Mouse (Mus musculus) myocyte (in vitro differentiated cells): ENCODE measurements around the gene Ulk4. TPM values are rescaled to one million over a fixed set of nuclear protein-coding genes. Genes with fewer than 3 reads are reported as not detected.

Source experiments
- H3K27me3 ChIP-seq: one replicate; pipeline ENCODE4 v1.6.1; 2011; ENCODE audit not compliant: control insufficient read depth, insufficient read depth, insufficient read length
- H3K36me3 ChIP-seq: one replicate; pipeline ENCODE4 v1.6.1; 2011; ENCODE audit not compliant: control insufficient read depth, insufficient read depth
- H3K4me2 ChIP-seq: one replicate; pipeline ENCODE4 v1.6.1; 2011; ENCODE audit warnings: low read depth, control low read depth
- H3K4me3 ChIP-seq: one replicate; pipeline ENCODE4 v1.5.1; 2011; ENCODE audit warnings: mild to moderate bottlenecking, control low read depth, moderate library complexity
- H3K79me2 ChIP-seq: one replicate; pipeline ENCODE4 v1.6.1; 2011; ENCODE audit not compliant: control insufficient read depth, insufficient read depth
- H3ac ChIP-seq: one replicate; pipeline ENCODE4 v1.6.1; 2011; ENCODE audit not compliant: control insufficient read depth, insufficient read length
- CEBPB ChIP-seq: IDR thresholded peaks from 2 replicates; pipeline ENCODE4 v1.6.1; 2011; ENCODE audit warnings: mild to moderate bottlenecking, moderate library complexity; ENCODE audit not compliant: poor library complexity, insufficient read depth, severe bottlenecking
- E2F4 ChIP-seq: IDR thresholded peaks from one replicate; pipeline ENCODE4 v1.6.1; 2011; ENCODE audit warnings: mild to moderate bottlenecking, control low read depth, moderate library complexity; ENCODE audit not compliant: insufficient read depth
- MAX ChIP-seq: IDR thresholded peaks from one replicate; pipeline ENCODE4 v1.6.1; 2011; ENCODE audit warnings: low read depth, mild to moderate bottlenecking, control low read depth
- MYOD1 ChIP-seq, 3 experiments: IDR thresholded peaks; one replicate each; pipeline ENCODE4 v1.6.1; 2011; ENCODE audit warnings: control low read depth in 2 of 3, low read depth in 2 of 3, mild to moderate bottlenecking in 2 of 3, moderate library complexity in 1 of 3; ENCODE audit not compliant: insufficient read length in 2 of 3, control insufficient read depth in 1 of 3
- MYOG ChIP-seq, 3 experiments: IDR thresholded peaks; one replicate each; pipeline ENCODE4 v1.6.1; 2011; ENCODE audit warnings: control low read depth in 2 of 3, low read depth in 2 of 3, mild to moderate bottlenecking in 2 of 3; ENCODE audit not compliant: insufficient read length in 2 of 3, control insufficient read depth in 1 of 3, insufficient read depth in 1 of 3
- POLR2A ChIP-seq: IDR thresholded peaks from one replicate; pipeline ENCODE4 v1.6.1; 2011; ENCODE audit warnings: low read depth, mild to moderate bottlenecking, control low read depth, moderate library complexity; ENCODE audit not compliant: insufficient read length
- POLR2AphosphoS2 ChIP-seq: IDR thresholded peaks from one replicate; pipeline ENCODE4 v1.6.1; 2011; ENCODE audit warnings: low read depth, control low read depth; ENCODE audit not compliant: insufficient read length
- REST ChIP-seq: IDR thresholded peaks from one replicate; pipeline ENCODE4 v1.6.1; 2011; ENCODE audit warnings: mild to moderate bottlenecking, control low read depth, moderate library complexity; ENCODE audit not compliant: insufficient read depth, insufficient read length
- SRF ChIP-seq: IDR thresholded peaks from one replicate; pipeline ENCODE4 v1.6.1; 2011; ENCODE audit warnings: low read depth; ENCODE audit not compliant: control insufficient read depth, insufficient read length
- TCF12 ChIP-seq: IDR thresholded peaks from one replicate; pipeline ENCODE4 v1.6.1; 2011; ENCODE audit warnings: mild to moderate bottlenecking, control low read depth; ENCODE audit not compliant: poor library complexity, insufficient read depth, severe bottlenecking
- TCF3 ChIP-seq: IDR thresholded peaks from one replicate; pipeline ENCODE4 v1.6.1; 2011; ENCODE audit warnings: low read depth, control low read depth; ENCODE audit not compliant: insufficient read length
- USF1 ChIP-seq: IDR thresholded peaks from one replicate; pipeline ENCODE4 v1.6.1; 2011; ENCODE audit warnings: low read depth, mild to moderate bottlenecking, control low read depth, moderate library complexity
- polyA plus RNA-seq: library from polyadenylated mRNA; unstranded; fragments of >200 nt; fragmentation: generic; extraction: Trizol; gene quantifications from one replicate; pipeline ENCODE4 v1.2.1, GENCODE M21; 2012; ENCODE audit warnings: missing spikeins

Ulk4 gene
- polyA plus RNA-seq, 1 experiment, result 0.85 TPM

DNA sequence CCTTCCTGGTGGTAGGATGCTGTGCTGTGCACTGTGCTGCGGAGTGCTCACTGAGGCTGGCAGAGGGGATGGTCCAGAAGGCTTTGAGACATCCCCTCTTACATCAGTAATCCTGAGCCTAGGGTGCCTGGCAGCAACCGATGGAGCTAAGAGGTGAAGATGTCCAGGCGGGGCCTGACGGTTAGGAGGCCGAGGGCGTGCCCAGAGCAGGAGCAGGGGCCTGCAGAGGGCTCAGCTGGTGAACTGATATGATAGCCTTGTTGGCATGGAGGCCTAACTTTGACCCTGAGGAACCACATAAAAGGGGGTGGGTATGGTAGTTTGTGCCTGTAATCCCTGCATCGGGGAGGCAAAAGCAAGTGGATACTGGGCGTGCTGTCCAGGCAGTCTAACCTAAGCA lies 293.1 kb downstream of the Ulk4 start:
- H3K4me2 ChIP-seq, result no peak overlapping the region
- H3K36me3 ChIP-seq, result no peaks in the 10 kb centered on the region
- H3K27me3 ChIP-seq, result no peaks in the 10 kb centered on the region
- H3ac ChIP-seq, result no peak overlapping the region
- no peaks in the 10 kb centered on the region for H3K79me2 ChIP-seq
- TF ChIP-seq TCF3 (no peak), MYOD1 (IDR thresholded peaks at IDR 0.05; ENCODE audit: control insufficient read depth in 1 of 3, insufficient read length in 2 of 3, low read depth in 2 of 3) (no peak)
- no peak overlapping the region for H3K4me3 ChIP-seq

DNA sequence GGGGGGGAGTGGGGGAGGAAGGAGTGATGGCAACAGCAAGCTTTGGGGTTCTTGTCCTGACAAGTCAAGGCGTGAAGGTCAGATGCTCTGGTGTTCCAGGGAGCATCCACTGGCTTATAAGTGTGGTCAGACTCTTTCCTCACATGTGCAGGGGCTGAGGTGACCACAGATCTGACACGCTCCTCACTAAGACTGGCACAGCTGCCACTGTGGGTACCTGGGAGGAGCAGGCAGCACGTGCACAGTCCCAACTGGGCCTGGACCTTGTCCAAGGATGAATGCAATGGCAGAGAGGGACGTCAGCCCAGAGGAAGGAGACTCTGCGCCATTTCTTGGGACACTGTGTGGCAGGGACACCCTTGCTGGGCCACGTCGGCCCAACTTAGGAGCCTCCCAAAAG lies 295.2 kb downstream of the Ulk4 start:
- Histone ChIP-seq H3K27me3 (no peaks in the 10 kb centered on the region), H3ac (no peak overlapping the region), H3K4me2 (no peak overlapping the region), H3K36me3 (no peaks in the 10 kb centered on the region), H3K4me3 (no peak overlapping the region), H3K79me2 (no peaks in the 10 kb centered on the region)
- TF ChIP-seq MAX (no peak), MYOD1 (IDR thresholded peaks at IDR 0.05; ENCODE audit: control insufficient read depth in 1 of 3, insufficient read length in 2 of 3, low read depth in 2 of 3) (peak in 1 of 3 experiments; percentile 70), MYOG (IDR thresholded peaks at IDR 0.05; ENCODE audit: control insufficient read depth in 1 of 3, insufficient read depth in 1 of 3, insufficient read length in 2 of 3, low read depth in 2 of 3) (peak; percentile 19 to 83 (median 76))

DNA sequence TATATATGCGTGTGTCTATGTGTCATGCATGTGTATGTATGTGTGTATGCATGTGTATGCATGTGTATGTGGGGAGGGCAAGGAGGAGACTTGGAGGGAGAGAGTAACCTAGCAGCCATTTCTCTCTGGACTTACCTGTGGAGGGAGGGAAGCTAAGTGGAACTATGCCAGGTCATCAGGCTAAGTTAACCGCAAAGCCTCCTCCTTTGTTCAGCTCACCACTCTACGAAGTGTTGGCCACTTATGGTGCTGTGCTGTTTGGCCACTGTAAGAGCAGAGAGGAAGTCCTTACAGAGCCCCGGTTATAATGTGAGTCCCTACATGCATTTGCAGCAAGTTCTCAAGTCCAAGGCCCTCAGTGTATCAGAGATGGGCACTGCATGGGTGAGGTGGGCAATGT lies 300.1 kb downstream of the Ulk4 start:
- Histone ChIP-seq H3K4me3 (no peak overlapping the region), H3K79me2 (no peaks in the 10 kb centered on the region), H3K36me3 (no peaks in the 10 kb centered on the region), H3K4me2 (no peak overlapping the region), H3ac (no peak overlapping the region), H3K27me3 (no peaks in the 10 kb centered on the region)
- TF ChIP-seq MAX (no peak), POLR2AphosphoS2 (no peak), REST (no peak), USF1 (no peak), MYOG (IDR thresholded peaks at IDR 0.05; ENCODE audit: control insufficient read depth in 1 of 3, insufficient read depth in 1 of 3, insufficient read length in 2 of 3, low read depth in 2 of 3) (no peak), MYOD1 (IDR thresholded peaks at IDR 0.05; ENCODE audit: control insufficient read depth in 1 of 3, insufficient read length in 2 of 3, low read depth in 2 of 3) (no peak), TCF3 (no peak), CEBPB (no peak), SRF (no peak), POLR2A (no peak), TCF12 (no peak), E2F4 (no peak)

DNA sequence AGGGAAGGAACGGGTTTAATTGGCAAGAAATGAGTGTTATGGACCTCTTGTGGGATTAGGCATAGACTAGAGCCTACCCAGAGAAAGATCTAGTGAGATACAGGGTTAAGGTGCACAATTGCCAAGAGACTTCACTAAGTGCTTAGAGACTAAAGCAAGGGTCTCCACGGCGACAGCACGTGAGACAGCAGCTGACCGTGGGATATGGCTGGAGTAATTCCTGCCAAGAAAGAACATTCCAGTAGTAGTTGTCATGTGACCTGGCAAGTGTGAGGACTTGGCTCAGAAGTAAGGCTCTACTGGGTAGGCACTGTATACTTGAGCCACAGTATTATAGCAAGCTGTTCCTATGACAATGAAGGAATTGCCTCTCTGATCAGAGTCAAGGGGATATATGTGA lies 300.8 kb downstream of the Ulk4 start:
- no peak for TF ChIP-seq CEBPB
- TF ChIP-seq USF1, result peak; percentile 43
- Histone ChIP-seq H3ac (no peak overlapping the region), H3K4me3 (no peak overlapping the region), H3K36me3 (no peaks in the 10 kb centered on the region), H3K4me2 (no peak overlapping the region), H3K27me3 (no peaks in the 10 kb centered on the region), H3K79me2 (no peaks in the 10 kb centered on the region)

DNA sequence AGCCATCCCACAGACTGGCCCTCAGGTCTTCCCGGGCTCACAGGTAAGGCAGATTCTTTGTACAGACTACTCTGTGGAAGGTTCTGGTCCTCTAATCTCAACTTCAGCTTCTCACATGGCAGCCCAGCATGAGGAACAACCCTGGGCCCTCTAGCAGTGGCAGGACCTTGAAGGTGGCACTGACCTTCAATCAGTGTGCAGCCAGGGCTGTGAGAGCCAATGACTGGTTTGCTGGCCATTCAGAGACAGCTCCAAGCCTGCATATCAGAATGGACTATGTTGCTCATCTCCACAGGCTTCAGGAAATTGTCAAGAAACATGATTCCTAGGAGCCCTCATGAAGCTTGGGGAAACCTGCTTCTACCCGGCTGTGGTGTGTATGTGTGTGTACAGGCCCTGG lies 302.8 kb downstream of the Ulk4 start:
- H3K4me3 ChIP-seq, result no peak overlapping the region
- H3K27me3 ChIP-seq, result no peaks in the 10 kb centered on the region
- no peak overlapping the region for H3K4me2 ChIP-seq
- no peaks in the 10 kb centered on the region for H3K36me3 ChIP-seq
- H3ac ChIP-seq, result no peak overlapping the region
- no peaks in the 10 kb centered on the region for H3K79me2 ChIP-seq
- no peak for TF ChIP-seq TCF12
- TF ChIP-seq MAX, result no peak
- no peak for TF ChIP-seq MYOG (IDR thresholded peaks at IDR 0.05; ENCODE audit: control insufficient read depth in 1 of 3, insufficient read depth in 1 of 3, insufficient read length in 2 of 3, low read depth in 2 of 3)
- no peak for TF ChIP-seq MYOD1 (IDR thresholded peaks at IDR 0.05; ENCODE audit: control insufficient read depth in 1 of 3, insufficient read length in 2 of 3, low read depth in 2 of 3)
- TF ChIP-seq TCF3, result no peak
- no peak for TF ChIP-seq REST
- no peak for TF ChIP-seq USF1
- TF ChIP-seq CEBPB, result no peak
- no peak for TF ChIP-seq SRF
- no peak for TF ChIP-seq POLR2A
- no peak for TF ChIP-seq POLR2AphosphoS2
- TF ChIP-seq E2F4, result no peak

DNA sequence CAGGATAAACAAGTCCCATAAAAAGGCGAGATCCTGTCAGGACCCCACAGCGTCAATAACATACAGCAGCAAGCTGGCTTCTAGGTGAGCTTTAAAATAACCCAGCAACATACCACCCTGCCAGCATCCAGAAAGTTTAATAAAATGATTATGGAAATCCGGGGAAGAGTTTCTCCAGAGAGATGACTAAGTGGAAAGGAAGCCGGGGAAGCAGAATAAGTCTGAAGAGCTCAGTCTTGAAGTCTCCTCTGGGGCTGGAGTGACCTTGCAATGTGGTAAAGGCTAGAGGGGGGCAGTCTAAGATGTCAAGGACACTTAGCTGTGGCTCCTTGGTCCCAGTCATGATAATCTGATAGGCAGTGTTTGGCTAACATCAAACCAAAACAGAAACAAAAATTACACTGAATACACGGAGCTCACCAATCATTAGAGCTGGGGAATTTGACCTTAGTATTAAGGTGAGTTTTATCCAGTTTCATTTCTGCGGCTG lies 303.9 kb downstream of the Ulk4 start:
- Histone ChIP-seq H3K36me3 (peaks cover 6% of the 10 kb centered on the region), H3ac (no peak overlapping the region), H3K27me3 (no peaks in the 10 kb centered on the region), H3K4me3 (no peak overlapping the region), H3K79me2 (no peaks in the 10 kb centered on the region), H3K4me2 (no peak overlapping the region)
- no peak for TF ChIP-seq TCF3
- no peak for TF ChIP-seq SRF
- no peak for TF ChIP-seq REST
